Mouse (Mus musculus): ENCODE measurements at regions not wholly inside any gene's neighbourhood (a gene's known extent, or its start where the extent isn't known, plus 50 kb on each side); places are given as distances from the start of the nearest gene placed in this dataset.

DNA sequence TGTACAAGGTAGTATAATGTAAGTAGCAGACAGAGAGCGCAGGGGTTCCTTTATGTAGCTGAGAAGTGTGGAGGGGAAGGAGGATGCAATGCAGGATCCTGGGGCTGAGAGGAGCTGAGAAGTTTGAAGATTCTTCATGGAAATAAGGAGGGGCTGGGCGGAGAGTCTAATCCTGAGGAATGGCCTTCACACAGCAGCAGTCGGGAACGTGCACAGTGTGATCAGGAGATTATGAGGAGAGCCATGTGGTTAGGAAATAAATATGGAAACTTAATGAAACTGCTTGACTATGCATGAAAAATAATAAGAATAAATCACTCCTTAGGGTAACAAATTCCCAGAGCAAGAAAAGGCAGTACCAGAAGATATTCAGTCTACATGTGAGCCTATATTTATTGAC is 445.1 kb downstream of the Rapgef2 start:
- TF ChIP-seq CTCF (conservative IDR thresholded peaks at IDR 0.05; ENCODE audit: low read length), result no peak
- TF ChIP-seq NANOG (IDR thresholded peaks at IDR 0.05; ENCODE audit: borderline replicate concordance, low read length), result no peak
